Comparison of ENCODE assay signal across 7 mouse cellular contexts in genomic region chr4:151140368-151140982, GRCm38 (mm10). TPM values are rescaled to one million over a fixed set of nuclear protein-coding genes. Genes with fewer than 3 reads are reported as not detected.
DNase-seq lines count a peak whose midpoint lies in the region.

No protein-coding gene starts in this region.

- peak; percentile 97 for DNase-seq in brain, adult 2 months (ENCODE audit: low read depth, low spot score)
- peak; percentile 82 for DNase-seq in cerebellum, adult 9-11 months
- DNase-seq in frontal cortex, adult 2 months (ENCODE audit: extremely low spot score in 1 of 2, low spot score in 1 of 2) = peak; percentile 92 to 93
- DNase-seq in left cerebral cortex, adult 9 months (ENCODE audit: low spot score in 2 of 2) = peak; percentile 83 to 91
- DNase-seq in retina, embryonic 14.5 days (ENCODE audit: low spot score) = peak; percentile 95
- DNase-seq in kidney, postnatal 25 days = no peak
- no peak for DNase-seq in heart, postnatal 36 days

- intact Hi-C loops in heart, postnatal 36 days (cut with DNase I) = loop anchor here (5.0 kb wide), 1 partner anchor 173 kb away; no protein-coding TSS in a partner anchor

RNA-seq across cellular contexts. Expression of gene Gm13090, which starts 51.1 kb away (rescaled TPM):
- not detected in 2 replicates for polyA plus RNA-seq in frontal cortex, adult 2 months (2012; rRNA removed)
- total RNA-seq in heart, postnatal 36 days (2021) = not detected

Comparison
In these comparisons a context has a peak if more than half of its experiments do, and no peak if none do; other contexts are left out.
1. DNase-seq: peak in brain, adult 2 months (single experiment), cerebellum, adult 9-11 months (single experiment), frontal cortex, adult 2 months (2 of 2), left cerebral cortex, adult 9 months (2 of 2) and retina, embryonic 14.5 days (single experiment); none in kidney, postnatal 25 days (0 of 2) and heart, postnatal 36 days (0 of 2).